Mouse (Mus musculus): ENCODE measurements around the gene Cd72. TPM values are rescaled to one million over a fixed set of nuclear protein-coding genes. Genes with fewer than 3 reads are reported as not detected.

The Cd72 gene
- polyA plus RNA-seq, 1 experiment, result 0.84 TPM

DNA sequence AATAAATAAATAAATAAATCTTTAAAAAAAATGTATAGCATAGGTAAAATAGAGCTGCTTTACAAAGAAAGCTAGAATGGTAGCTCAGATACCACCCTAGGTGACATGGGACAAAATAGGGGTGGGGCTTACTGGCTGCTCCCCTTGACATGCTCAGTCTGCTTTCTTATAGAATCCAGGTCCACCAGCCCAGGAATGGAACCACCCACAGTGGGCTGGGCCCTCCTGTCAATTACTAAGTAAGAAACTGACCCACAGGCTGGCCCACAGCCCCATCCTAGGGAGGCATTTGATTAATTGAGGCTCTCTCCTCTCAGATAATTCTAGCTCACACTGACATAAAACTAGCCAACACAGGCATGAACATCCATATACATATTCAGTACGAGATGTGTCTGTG is 21.6 kb downstream of the Cd72 start:
- WGBS, result 87% methylated on average over 1 of the region's 1 CpGs

DNA sequence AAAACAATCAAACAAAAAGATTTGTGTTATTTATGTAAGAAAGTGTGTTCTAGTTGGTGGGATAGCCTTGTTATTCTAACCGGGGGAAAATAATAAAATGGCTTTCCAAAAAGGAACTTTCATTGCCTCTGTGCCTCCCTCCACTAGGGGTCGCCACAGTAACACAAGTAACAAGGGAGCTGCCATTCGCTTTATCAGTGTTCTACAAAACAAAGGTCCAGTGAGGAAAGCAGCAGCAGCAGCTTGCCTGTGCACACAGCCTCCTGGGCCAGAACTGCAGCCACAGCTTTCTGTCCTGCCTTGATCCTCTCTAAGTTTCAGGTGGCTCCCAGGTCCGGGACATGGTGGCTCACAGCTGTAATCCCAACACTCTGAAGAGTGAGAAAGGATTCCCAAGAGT is 22.7 kb downstream of the Cd72 start:
- WGBS, result 5% methylated on average over 4 of the region's 4 CpGs
- Histone ChIP-seq H3K4me1 (ENCODE audit: control insufficient read depth, insufficient read depth, low read length) (no peaks in the 10 kb centered on the region), H3K27ac (ENCODE audit: insufficient read depth, low read length) (no peak overlapping the region), H3K4me3 (replicated peaks; ENCODE audit: insufficient read depth, low read depth, low read length) (no peak overlapping the region), H3K27me3 (ENCODE audit: control insufficient read depth, insufficient read depth, low read length) (no peaks in the 10 kb centered on the region)
- peak; percentile 81 to 83 for DNase-seq
- TF ChIP-seq CTCF (IDR thresholded peaks at IDR 0.05; ENCODE audit: borderline replicate concordance, insufficient read depth, low read depth, low read length) (peak; percentile 84), POLR2A (IDR thresholded peaks at IDR 0.05; ENCODE audit: borderline replicate concordance, insufficient read depth, low read length) (no peak)

More for the DNA sequence above, 21.6 kb downstream of the Cd72 start:
- Histone ChIP-seq H3K4me1 (ENCODE audit: control insufficient read depth, insufficient read depth, low read length) (no peaks in the 10 kb centered on the region), H3K27ac (ENCODE audit: insufficient read depth, low read length) (no peak overlapping the region), H3K27me3 (ENCODE audit: control insufficient read depth, insufficient read depth, low read length) (no peaks in the 10 kb centered on the region), H3K4me3 (replicated peaks; ENCODE audit: insufficient read depth, low read depth, low read length) (no peak overlapping the region)
- DNase-seq, result no peak
- TF ChIP-seq CTCF (IDR thresholded peaks at IDR 0.05; ENCODE audit: borderline replicate concordance, insufficient read depth, low read depth, low read length) (no peak), POLR2A (IDR thresholded peaks at IDR 0.05; ENCODE audit: borderline replicate concordance, insufficient read depth, low read length) (no peak)

- H3K27ac ChIP-seq (ENCODE audit: insufficient read depth, low read length), result no peak within 1 kb of the TSS
- no peak within 1 kb of the TSS for H3K4me3 ChIP-seq (replicated peaks; ENCODE audit: insufficient read depth, low read depth, low read length)
- DNase-seq, result no peak
- no peaks in the 10 kb centered on the region; the same call in 1 of the 2 replicates for H3K4me1 ChIP-seq (ENCODE audit: control insufficient read depth, insufficient read depth, low read length)
- WGBS, result 18% methylated on average over 10 of the region's 10 CpGs
- TF ChIP-seq POLR2A (IDR thresholded peaks at IDR 0.05; ENCODE audit: borderline replicate concordance, insufficient read depth, low read length), result no peak
- no peak for TF ChIP-seq CTCF (IDR thresholded peaks at IDR 0.05; ENCODE audit: borderline replicate concordance, insufficient read depth, low read depth, low read length)
- H3K27me3 ChIP-seq (ENCODE audit: control insufficient read depth, insufficient read depth, low read length), result no peaks in the 10 kb centered on the region
These were observed 25.5 kb downstream of the Cd72 start, which contains the start of gene Fam166b for GRCm38 (mm10) chr4:43428946-43429345. Gene Fam166b, minus strand, starts transcription at chr4:43429134.

GRCm38 (mm10) chr4:43428180-43428861 is 26.1 kb downstream of the Cd72 start:
- DNase-seq, result peak in 1 of 2 experiments; percentile 27
- Histone ChIP-seq H3K4me3 (replicated peaks; ENCODE audit: insufficient read depth, low read depth, low read length) (no peak overlapping the region), H3K27ac (ENCODE audit: insufficient read depth, low read length) (no peak overlapping the region), H3K4me1 (ENCODE audit: control insufficient read depth, insufficient read depth, low read length) (no peaks in the 10 kb centered on the region; the same call in 1 of the 2 replicates), H3K27me3 (ENCODE audit: control insufficient read depth, insufficient read depth, low read length) (no peaks in the 10 kb centered on the region)
- WGBS, result 41% methylated on average over 16 of the region's 16 CpGs
- TF ChIP-seq CTCF (IDR thresholded peaks at IDR 0.05; ENCODE audit: borderline replicate concordance, insufficient read depth, low read depth, low read length) (no peak), POLR2A (IDR thresholded peaks at IDR 0.05; ENCODE audit: borderline replicate concordance, insufficient read depth, low read length) (no peak)

DNA sequence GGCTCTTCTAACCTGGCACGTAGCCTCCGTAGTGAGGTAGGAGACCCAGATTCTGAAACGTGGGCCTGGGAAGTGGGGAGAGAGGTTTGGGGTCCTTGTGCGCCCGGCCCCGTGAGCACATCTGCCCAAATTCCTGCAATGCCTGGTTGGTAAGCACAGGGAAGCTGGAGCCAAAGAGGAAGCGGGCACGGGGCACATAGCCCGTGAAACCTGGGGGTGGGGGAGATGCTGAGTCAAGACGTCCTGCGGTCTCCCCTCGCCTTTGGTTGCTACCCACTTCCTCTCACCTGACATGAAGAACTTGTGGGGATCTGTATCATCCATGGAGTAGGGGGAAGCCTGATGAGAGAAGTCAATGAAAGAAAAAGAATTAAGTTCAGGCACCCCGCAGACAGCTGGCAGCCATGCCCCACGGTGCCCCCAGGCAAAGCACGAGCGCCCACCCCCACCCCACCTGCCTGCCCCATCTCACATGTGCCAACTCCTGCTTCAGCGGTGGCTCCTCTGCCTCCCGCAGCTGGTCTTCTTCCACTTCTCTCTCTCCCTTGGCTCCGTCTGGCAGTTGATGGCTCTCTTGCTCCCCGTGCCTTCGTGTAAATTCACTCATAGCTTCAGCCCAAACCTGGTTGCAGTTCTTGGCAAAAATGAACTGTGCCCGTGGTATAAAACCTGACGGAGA is 26.8 kb downstream of the Cd72 start:
- H3K27me3 ChIP-seq (ENCODE audit: control insufficient read depth, insufficient read depth, low read length), result no peaks in the 10 kb centered on the region
- H3K27ac ChIP-seq (ENCODE audit: insufficient read depth, low read length), result no peak overlapping the region
- no peaks in the 10 kb centered on the region; the same call in 1 of the 2 replicates for H3K4me1 ChIP-seq (ENCODE audit: control insufficient read depth, insufficient read depth, low read length)
- no peak overlapping the region for H3K4me3 ChIP-seq (replicated peaks; ENCODE audit: insufficient read depth, low read depth, low read length)
- no peak for TF ChIP-seq CTCF (IDR thresholded peaks at IDR 0.05; ENCODE audit: borderline replicate concordance, insufficient read depth, low read depth, low read length)
- no peak for TF ChIP-seq POLR2A (IDR thresholded peaks at IDR 0.05; ENCODE audit: borderline replicate concordance, insufficient read depth, low read length)
- no peak for DNase-seq
- WGBS, result 36% methylated on average over 23 of the region's 23 CpGs

DNA sequence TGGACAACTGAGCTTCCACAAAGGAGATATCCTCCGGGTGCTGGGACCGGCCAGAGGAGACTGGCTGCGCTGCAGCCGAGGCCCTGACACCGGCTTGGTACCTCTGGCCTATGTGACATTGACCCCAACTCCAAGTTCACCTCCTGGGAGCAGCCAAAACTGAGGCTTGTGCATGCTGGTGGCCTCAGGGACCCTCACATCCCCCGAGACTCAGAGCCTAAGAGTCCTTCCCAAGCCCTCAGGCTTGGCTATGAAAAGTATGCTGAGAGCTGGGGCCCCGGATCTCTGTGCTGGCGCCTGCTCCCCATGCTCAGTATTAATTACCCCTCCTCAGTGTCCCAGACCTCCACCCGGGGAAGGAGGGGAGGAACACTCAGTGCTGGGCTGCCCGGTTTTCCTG is 27.9 kb downstream of the Cd72 start:
- no peaks in the 10 kb centered on the region; the same call in 1 of the 2 replicates for H3K4me1 ChIP-seq (ENCODE audit: control insufficient read depth, insufficient read depth, low read length)
- H3K4me3 ChIP-seq (replicated peaks; ENCODE audit: insufficient read depth, low read depth, low read length), result no peak overlapping the region
- no peak for DNase-seq
- H3K27ac ChIP-seq (ENCODE audit: insufficient read depth, low read length), result no peak overlapping the region
- H3K27me3 ChIP-seq (ENCODE audit: control insufficient read depth, insufficient read depth, low read length), result no peaks in the 10 kb centered on the region
- TF ChIP-seq POLR2A (IDR thresholded peaks at IDR 0.05; ENCODE audit: borderline replicate concordance, insufficient read depth, low read length), result no peak
- no peak for TF ChIP-seq CTCF (IDR thresholded peaks at IDR 0.05; ENCODE audit: borderline replicate concordance, insufficient read depth, low read depth, low read length)
- 60% methylated on average over 10 of the region's 10 CpGs for WGBS

- Histone ChIP-seq H3K27ac (ENCODE audit: insufficient read depth, low read length) (no peak overlapping the region), H3K4me3 (replicated peaks; ENCODE audit: insufficient read depth, low read depth, low read length) (no peak overlapping the region), H3K27me3 (ENCODE audit: control insufficient read depth, insufficient read depth, low read length) (no peaks in the 10 kb centered on the region), H3K4me1 (ENCODE audit: control insufficient read depth, insufficient read depth, low read length) (no peaks in the 10 kb centered on the region; the same call in 1 of the 2 replicates)
- 46% methylated on average over 31 of the region's 31 CpGs for WGBS
- peak in 1 of 2 experiments; percentile 20 for DNase-seq
- TF ChIP-seq POLR2A (IDR thresholded peaks at IDR 0.05; ENCODE audit: borderline replicate concordance, insufficient read depth, low read length) (no peak), CTCF (IDR thresholded peaks at IDR 0.05; ENCODE audit: borderline replicate concordance, insufficient read depth, low read depth, low read length) (no peak)
These were observed 28.6 kb downstream of the Cd72 start for GRCm38 (mm10) chr4:43425648-43426380.

Measured in cerebellum, adult 2 months (tissue).